Mouse (Mus musculus): ENCODE data around the gene Cryz. TPM values are rescaled to one million over a fixed set of nuclear protein-coding genes. Genes with fewer than 3 reads are reported as not detected.

The Cryz gene
- polyA plus RNA-seq, 1 experiment from 2014 or later = 16.6 TPM

DNA sequence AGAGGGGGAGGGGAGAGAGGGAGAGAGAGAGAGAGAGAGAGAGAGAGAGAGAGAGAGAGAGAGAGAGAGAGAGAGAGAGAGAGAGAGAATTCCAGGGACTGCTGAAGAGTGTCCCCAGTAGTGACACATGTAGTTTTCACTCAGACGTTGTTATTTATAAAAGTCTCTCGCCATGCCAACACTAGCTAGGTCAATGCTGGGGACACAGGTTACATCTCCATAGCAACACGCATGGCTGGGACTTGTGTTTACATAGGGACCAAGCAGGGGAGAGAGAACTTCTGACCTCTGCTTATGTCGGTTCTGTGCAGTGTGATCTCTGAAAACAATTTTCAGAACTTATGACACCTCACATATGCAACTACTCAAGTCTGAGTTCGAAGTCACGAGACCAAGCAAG lies 57.8 kb downstream of the Cryz start:
- Histone ChIP-seq H3K4me2 (replicated peaks) (no peak overlapping the region), H3K27ac (no peak overlapping the region), H3K4me3 (no peak overlapping the region), H3K4me1 (peaks cover 19% of the 10 kb centered on the region), H3K9me3 (replicated peaks) (no peaks in the 10 kb centered on the region), H3K27me3 (peaks cover 7% of the 10 kb centered on the region; the same call in 1 of the 2 replicates), H3K36me3 (no peaks in the 10 kb centered on the region), H3K9ac (no peak overlapping the region)
- 45% methylated on average over 6 of the region's 6 CpGs for WGBS
- no peak for ATAC-seq (ENCODE audit: low FRiP score)

DNA sequence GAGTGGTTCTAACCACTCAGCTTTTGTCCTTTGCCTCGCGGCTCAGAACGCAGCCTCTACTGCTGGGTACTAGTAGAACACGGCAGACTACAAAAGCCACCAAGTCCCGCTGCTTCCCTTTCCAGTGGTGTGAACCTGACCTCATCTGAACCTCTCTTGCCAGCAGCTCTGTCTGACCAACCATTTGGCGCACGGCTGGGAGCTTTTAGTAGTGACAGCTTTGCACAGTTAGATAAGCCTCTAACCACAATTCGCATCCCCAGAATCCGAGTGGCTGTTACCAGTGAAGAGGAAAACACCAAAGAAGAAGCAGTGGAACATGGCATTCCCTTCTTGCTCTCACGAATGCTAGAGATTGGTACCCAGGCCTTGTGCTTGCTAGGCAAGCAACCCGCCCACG lies 58.4 kb downstream of the Cryz start:
- WGBS = 77% methylated on average over 12 of the region's 12 CpGs
- ATAC-seq (ENCODE audit: low FRiP score) = no peak

DNA sequence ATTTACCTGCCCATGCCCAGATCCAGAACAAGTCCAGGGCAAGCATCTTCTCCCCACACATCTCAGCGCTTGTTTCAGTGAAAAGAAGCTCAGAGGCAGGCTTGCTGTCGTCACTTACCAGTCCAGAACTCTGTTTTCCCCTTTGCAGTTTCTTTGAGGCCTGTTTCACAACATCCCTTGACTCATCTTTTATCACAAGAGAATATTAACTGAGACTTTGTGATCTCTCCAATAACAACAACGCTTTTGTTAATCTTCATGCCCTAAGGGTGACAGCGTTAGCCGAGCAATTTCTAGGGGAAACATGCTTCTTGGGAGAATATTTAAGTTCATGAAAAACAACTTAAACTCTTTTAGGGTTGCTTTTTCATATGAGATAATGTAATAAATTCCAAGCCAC lies 59.2 kb downstream of the Cryz start:
- Histone ChIP-seq H3K27ac (no peak overlapping the region), H3K4me1 (peaks cover 11% of the 10 kb centered on the region; the same call in 1 of the 2 replicates), H3K9me3 (replicated peaks) (no peaks in the 10 kb centered on the region), H3K27me3 (peaks cover 7% of the 10 kb centered on the region; the same call in 1 of the 2 replicates), H3K36me3 (no peaks in the 10 kb centered on the region), H3K9ac (no peak overlapping the region), H3K4me2 (replicated peaks) (no peak overlapping the region), H3K4me3 (no peak overlapping the region)
- ATAC-seq (ENCODE audit: low FRiP score) = no peak
- WGBS = 82% methylated on average over 5 of the region's 5 CpGs

More for the DNA sequence above, 58.4 kb downstream of the Cryz start:
- Histone ChIP-seq H3K4me3 (no peak overlapping the region), H3K9ac (no peak overlapping the region), H3K36me3 (no peaks in the 10 kb centered on the region), H3K27ac (no peak overlapping the region), H3K4me2 (replicated peaks) (no peak overlapping the region), H3K27me3 (peaks cover 7% of the 10 kb centered on the region; the same call in 1 of the 2 replicates), H3K4me1 (peaks cover 13% of the 10 kb centered on the region), H3K9me3 (replicated peaks) (no peaks in the 10 kb centered on the region)

DNA sequence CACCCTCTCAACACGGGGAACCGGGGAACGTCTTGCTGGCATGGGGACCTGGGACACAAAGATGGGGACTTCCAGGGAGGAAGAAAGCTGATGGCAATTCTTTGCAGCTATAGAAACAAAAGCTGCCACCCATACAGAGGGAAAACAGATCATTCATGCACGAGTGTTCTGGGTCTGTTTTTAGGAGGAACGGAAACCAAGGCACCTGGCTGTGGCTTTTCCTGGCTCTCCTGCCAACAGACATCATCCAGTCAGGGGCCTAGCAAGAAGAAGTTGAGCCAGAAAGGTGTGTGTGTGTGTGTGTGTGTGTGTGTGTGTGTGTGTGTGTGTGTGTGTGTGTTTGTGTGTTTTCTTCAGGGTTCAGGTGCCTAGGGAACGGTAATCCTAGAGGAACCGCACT lies 67.0 kb downstream of the Cryz start, which contains the start of gene Erich3:
Gene Erich3, plus strand, starts transcription at position 315 of the 400 bp plus-strand sequence.
- H3K9me3 ChIP-seq (replicated peaks) = no peaks in the 10 kb centered on the region
- WGBS = 27% methylated on average over 7 of the region's 7 CpGs
- peak within 1 kb of the TSS; percentile 49; the same call in 1 of the 2 replicates for H3K9ac ChIP-seq
- no peaks in the 10 kb centered on the region for H3K36me3 ChIP-seq
- H3K27ac ChIP-seq = peak within 1 kb of the TSS; percentile 79
- peaks cover 12% of the 10 kb centered on the region for H3K4me1 ChIP-seq
- H3K4me3 ChIP-seq = peak within 1 kb of the TSS; percentile 37
- H3K27me3 ChIP-seq = peaks cover 14% of the 10 kb centered on the region
- 0 out of 2 replicates have a peak, but pooled peaks have one; percentile 1 for ATAC-seq (ENCODE audit: low FRiP score)
- H3K4me2 ChIP-seq (replicated peaks) = peak within 1 kb of the TSS; percentile 59

DNA sequence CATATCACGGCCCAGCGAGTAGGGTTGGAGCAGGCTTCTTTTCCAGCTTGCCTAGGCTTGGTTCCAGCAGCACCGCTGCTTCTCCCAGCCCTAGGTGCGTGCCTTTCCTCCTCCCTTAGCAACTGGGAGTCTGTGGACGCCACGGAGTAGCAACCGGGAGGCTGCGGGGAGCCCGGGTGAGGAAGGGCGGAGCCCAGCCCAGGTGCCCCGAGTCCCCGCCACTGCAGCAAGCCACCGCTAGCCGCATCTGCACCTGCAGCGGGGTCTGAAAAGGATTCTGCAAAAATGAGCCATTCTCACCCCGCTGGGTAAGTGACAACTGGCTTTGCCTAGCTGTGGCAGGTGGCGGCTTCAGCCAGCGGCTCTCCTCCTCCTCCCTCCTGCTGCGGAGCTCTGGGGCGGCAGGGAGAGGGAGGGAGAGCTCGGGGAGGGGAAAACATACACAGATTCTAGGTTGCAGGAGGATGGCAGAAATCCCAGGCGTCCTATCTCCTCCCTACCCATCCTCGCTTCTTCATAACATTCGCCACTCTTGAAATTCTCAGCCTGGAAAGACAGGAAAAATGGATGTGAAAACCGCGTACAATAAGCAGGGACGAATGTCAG lies 67.6 kb downstream of the Cryz start:
- H3K27ac ChIP-seq = peak overlapping the region; percentile 79

DNA sequence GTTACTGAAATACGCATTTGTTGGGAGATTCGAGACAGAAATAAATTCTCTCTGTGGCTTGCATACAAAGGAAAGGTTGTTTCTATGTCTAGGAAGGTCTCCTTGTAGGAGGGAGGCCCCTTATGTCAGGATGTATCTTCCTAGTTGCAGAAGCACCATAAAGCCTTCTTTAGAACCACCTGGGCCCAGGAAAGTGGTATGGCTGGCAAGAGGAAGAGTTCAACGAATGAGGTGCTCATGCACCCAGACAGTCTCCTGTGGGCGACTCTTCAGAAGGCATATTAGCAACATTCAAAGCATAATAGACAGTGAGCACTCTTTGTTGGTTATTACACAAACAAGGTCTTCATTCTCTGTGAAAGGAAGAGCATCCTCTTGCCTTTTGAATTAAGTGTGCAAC lies 68.1 kb downstream of the Cryz start:
- no peaks in the 10 kb centered on the region for H3K36me3 ChIP-seq
- peak overlapping the region; percentile 37 for H3K4me3 ChIP-seq
- no peak for ATAC-seq (ENCODE audit: low FRiP score)
- peak overlapping the region; percentile 59 for H3K4me2 ChIP-seq (replicated peaks)
- WGBS = 36% methylated on average over 4 of the region's 4 CpGs
- H3K9me3 ChIP-seq (replicated peaks) = no peaks in the 10 kb centered on the region
- peaks cover 12% of the 10 kb centered on the region for H3K4me1 ChIP-seq
- H3K27ac ChIP-seq = peak overlapping the region; percentile 79
- no peak overlapping the region for H3K9ac ChIP-seq
- H3K27me3 ChIP-seq = peaks cover 14% of the 10 kb centered on the region

More for the DNA sequence above, 67.6 kb downstream of the Cryz start:
- H3K4me3 ChIP-seq = peak overlapping the region; percentile 37
- H3K27me3 ChIP-seq = peaks cover 14% of the 10 kb centered on the region
- H3K4me2 ChIP-seq (replicated peaks) = peak overlapping the region; percentile 59
- ATAC-seq (ENCODE audit: low FRiP score) = peak; percentile 90
- peak overlapping the region; percentile 49; the same call in 1 of the 2 replicates for H3K9ac ChIP-seq
- 2% methylated on average over 24 of the region's 27 CpGs for WGBS
- peaks cover 12% of the 10 kb centered on the region for H3K4me1 ChIP-seq
- no peaks in the 10 kb centered on the region for H3K36me3 ChIP-seq
- H3K9me3 ChIP-seq (replicated peaks) = no peaks in the 10 kb centered on the region

DNA sequence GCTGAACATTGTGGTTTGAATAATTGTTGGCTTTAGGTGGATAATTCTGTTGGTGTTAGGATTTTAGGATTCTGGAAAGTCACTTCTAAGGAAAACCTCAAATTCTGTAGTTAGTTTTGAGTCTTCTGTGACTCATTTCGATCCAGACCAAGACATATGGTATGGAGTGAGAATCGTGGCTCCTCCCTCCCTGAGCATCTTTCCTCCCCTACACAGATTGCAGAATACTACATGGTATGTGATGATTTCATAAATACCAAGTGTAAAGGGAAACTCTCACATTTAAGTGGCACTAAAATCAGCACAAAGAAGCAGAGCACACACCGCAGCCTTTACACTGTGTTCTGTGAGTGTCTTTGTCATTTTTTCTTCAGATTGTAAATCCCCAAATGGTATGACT lies 72.0 kb downstream of the Cryz start:
- no peaks in the 10 kb centered on the region for H3K9me3 ChIP-seq (replicated peaks)
- no peak overlapping the region for H3K4me3 ChIP-seq
- peaks cover 12% of the 10 kb centered on the region for H3K4me1 ChIP-seq
- WGBS = 85% methylated on average over 3 of the region's 3 CpGs
- no peak overlapping the region for H3K4me2 ChIP-seq (replicated peaks)
- no peak overlapping the region for H3K9ac ChIP-seq
- no peak for ATAC-seq (ENCODE audit: low FRiP score)
- H3K36me3 ChIP-seq = no peaks in the 10 kb centered on the region
- H3K27me3 ChIP-seq = no peaks in the 10 kb centered on the region; the same call in 1 of the 2 replicates
- H3K27ac ChIP-seq = no peak overlapping the region

DNA sequence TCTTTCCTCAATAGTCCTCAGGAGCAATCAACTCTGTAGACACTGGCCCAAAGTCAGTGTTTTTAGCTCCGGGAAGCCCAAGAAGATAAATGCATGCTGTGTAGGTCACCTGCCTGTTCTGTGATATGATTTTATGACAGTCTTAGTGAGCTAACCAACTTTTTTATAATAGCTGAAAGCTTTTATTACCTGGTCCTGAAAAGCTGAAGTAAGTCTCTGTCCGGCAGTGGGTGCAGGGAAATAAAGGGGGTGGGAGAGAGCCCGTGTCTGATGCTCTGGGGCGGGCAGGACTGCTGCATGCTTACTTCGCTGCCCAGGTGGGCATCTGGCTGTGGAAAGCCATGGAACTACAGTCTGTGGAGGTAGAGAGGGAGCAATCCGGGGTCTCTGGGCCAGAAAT lies 74.1 kb downstream of the Cryz start:
- H3K4me1 ChIP-seq = peaks cover 4% of the 10 kb centered on the region

DNA sequence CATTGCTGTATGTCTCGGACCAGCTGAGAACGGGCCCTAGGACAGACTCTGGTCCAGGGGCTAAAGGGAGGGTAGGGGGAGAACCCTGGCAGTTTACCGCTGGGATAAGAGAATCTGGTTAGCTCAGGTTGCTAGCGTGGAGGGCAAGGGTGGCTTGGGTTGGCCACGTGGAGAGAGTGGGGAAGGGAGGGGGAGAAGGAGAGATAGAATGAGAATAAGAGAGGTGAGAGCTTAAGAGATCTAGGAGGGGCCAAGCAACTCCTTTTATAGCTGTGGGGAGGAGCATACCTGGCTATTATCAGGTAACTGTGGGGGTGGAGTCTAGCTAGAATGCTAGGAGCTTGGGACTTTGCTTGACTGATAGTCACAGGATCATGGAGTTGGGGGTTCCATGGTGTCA lies 74.5 kb downstream of the Cryz start:
- Histone ChIP-seq H3K4me2 (replicated peaks) (no peak overlapping the region), H3K27ac (no peak overlapping the region), H3K36me3 (no peaks in the 10 kb centered on the region), H3K4me1 (peaks cover 4% of the 10 kb centered on the region), H3K9me3 (replicated peaks) (no peaks in the 10 kb centered on the region), H3K4me3 (no peak overlapping the region), H3K9ac (no peak overlapping the region), H3K27me3 (no peaks in the 10 kb centered on the region)
- 74% methylated on average over 5 of the region's 5 CpGs for WGBS
- no peak for ATAC-seq (ENCODE audit: low FRiP score)

More for the DNA sequence above, 74.1 kb downstream of the Cryz start:
- WGBS = 86% methylated on average over 6 of the region's 6 CpGs
- no peak overlapping the region for H3K4me2 ChIP-seq (replicated peaks)
- H3K27ac ChIP-seq = no peak overlapping the region
- no peaks in the 10 kb centered on the region for H3K36me3 ChIP-seq
- no peak for ATAC-seq (ENCODE audit: low FRiP score)
- H3K9me3 ChIP-seq (replicated peaks) = no peaks in the 10 kb centered on the region
- no peaks in the 10 kb centered on the region for H3K27me3 ChIP-seq
- H3K4me3 ChIP-seq = no peak overlapping the region
- H3K9ac ChIP-seq = no peak overlapping the region

Other genes starting within 250 kb of the Cryz start
- 11.7 and 12.7 TPM in 2 replicates for gene Tyw3, start 393 bp downstream of the Cryz start, polyA plus RNA-seq (2016; fragmentation: Nextera tagmentation; extraction: Ambion mirVana)
- 1.3 and 1.5 TPM in 2 replicates for gene Erich3, start 67.1 kb downstream of the Cryz start, polyA plus RNA-seq (2016; fragmentation: Nextera tagmentation; extraction: Ambion mirVana)

Data from hindbrain, embryonic 12.5 days (tissue).